Mouse (Mus musculus): Measurements from ENCODE around the gene Kif2a. TPM values are rescaled to one million over a fixed set of nuclear protein-coding genes. Genes with fewer than 3 reads are reported as not detected.
"Not testable (repeated sequence)": the region's sequence is repeated elsewhere in the genome, so short reads cannot be mapped to it uniquely, and the experiment has no call there.

The Kif2a gene
- polyA plus RNA-seq, 1 experiment from 2014 or later: 29.0 TPM

GRCm38 (mm10) chr13:106928296-106928695 is 93.6 kb downstream of the Kif2a start:
- ATAC-seq (ENCODE audit: insufficient number of reproducible peaks, low FRiP score, low TSS enrichment, low read depth): no peak
- 92% methylated on average over 4 of the region's 4 CpGs for WGBS
- Histone ChIP-seq H3K9ac (no peak overlapping the region), H3K4me2 (replicated peaks) (no peak overlapping the region), H3K27me3 (no peaks in the 10 kb centered on the region), H3K27ac (replicated peaks) (no peak overlapping the region), H3K9me3 (replicated peaks) (0 out of 2 replicates have a peak, but pooled peaks cover 4% of the 10 kb centered on the region), H3K36me3 (peaks cover 7% of the 10 kb centered on the region; the same call in 1 of the 2 replicates), H3K4me1 (no peaks in the 10 kb centered on the region), H3K4me3 (replicated peaks) (no peak overlapping the region)

- 95% methylated on average over 3 of the region's 3 CpGs for WGBS
- H3K9ac ChIP-seq; H3K4me1 ChIP-seq; H3K4me2 ChIP-seq (replicated peaks); ATAC-seq (ENCODE audit: insufficient number of reproducible peaks, low FRiP score, low TSS enrichment, low read depth); H3K27me3 ChIP-seq; H3K4me3 ChIP-seq (replicated peaks); H3K9me3 ChIP-seq (replicated peaks); H3K27ac ChIP-seq (replicated peaks): not testable (repeated sequence)
- H3K36me3 ChIP-seq: peaks cover 22% of the 10 kb centered on the region; the same call in 1 of the 2 replicates
These were observed 96.0 kb downstream of the Kif2a start for GRCm38 (mm10) chr13:106925921-106926320.

GRCm38 (mm10) chr13:106918322-106919050 is 103.4 kb downstream of the Kif2a start:
- H3K27ac ChIP-seq (replicated peaks): no peak overlapping the region
- H3K9ac ChIP-seq: no peak overlapping the region
- H3K9me3 ChIP-seq (replicated peaks): no peaks in the 10 kb centered on the region
- no peak overlapping the region for H3K4me2 ChIP-seq (replicated peaks)
- H3K27me3 ChIP-seq: no peaks in the 10 kb centered on the region
- no peak for ATAC-seq (ENCODE audit: insufficient number of reproducible peaks, low FRiP score, low TSS enrichment, low read depth)
- no peaks in the 10 kb centered on the region for H3K4me1 ChIP-seq
- H3K36me3 ChIP-seq: peaks cover 24% of the 10 kb centered on the region; the same call in 1 of the 2 replicates
- H3K4me3 ChIP-seq (replicated peaks): no peak overlapping the region
- 75% methylated on average over 7 of the region's 7 CpGs for WGBS

GRCm38 (mm10) chr13:106913125-106913736 is 108.7 kb downstream of the Kif2a start:
- Histone ChIP-seq H3K27me3 (no peaks in the 10 kb centered on the region), H3K4me1 (no peaks in the 10 kb centered on the region), H3K4me3 (replicated peaks) (no peak overlapping the region), H3K9me3 (replicated peaks) (no peaks in the 10 kb centered on the region), H3K27ac (replicated peaks) (no peak overlapping the region), H3K9ac (no peak overlapping the region), H3K36me3 (0 out of 2 replicates have a peak, but pooled peaks cover 8% of the 10 kb centered on the region), H3K4me2 (replicated peaks) (no peak overlapping the region)
- ATAC-seq (ENCODE audit: insufficient number of reproducible peaks, low FRiP score, low TSS enrichment, low read depth): no peak
- WGBS: 73% methylated on average over 3 of the region's 3 CpGs

- Histone ChIP-seq H3K4me3 (replicated peaks) (no peak overlapping the region), H3K9me3 (replicated peaks) (no peaks in the 10 kb centered on the region), H3K4me1 (no peaks in the 10 kb centered on the region), H3K27ac (replicated peaks) (no peak overlapping the region), H3K27me3 (no peaks in the 10 kb centered on the region), H3K4me2 (replicated peaks) (no peak overlapping the region), H3K9ac (no peak overlapping the region), H3K36me3 (peaks cover 27% of the 10 kb centered on the region)
- no peak for ATAC-seq (ENCODE audit: insufficient number of reproducible peaks, low FRiP score, low TSS enrichment, low read depth)
- 94% methylated on average over 10 of the region's 10 CpGs for WGBS
These were observed 111.8 kb downstream of the Kif2a start for GRCm38 (mm10) chr13:106910096-106910495.

Other genes starting within 250 kb of the Kif2a start
- gene Ipo11, start 85.2 kb downstream of the Kif2a start, polyA plus RNA-seq (2015; fragmentation: Nextera tagmentation; extraction: Ambion mirVana): 41.3 and 42.6 TPM in 2 replicates
- gene Dimt1, start 75.0 kb downstream of the Kif2a start, polyA plus RNA-seq (2015; fragmentation: Nextera tagmentation; extraction: Ambion mirVana): 48.3 and 50.0 TPM in 2 replicates